In genomic region chr2:90717948-90718347, GRCm38 (mm10) we compare ENCODE assay signal across 30 mouse cellular contexts. TPM values are rescaled to one million over a fixed set of nuclear protein-coding genes. Genes with fewer than 3 reads are reported as not detected.
DNase-seq lines count a peak whose midpoint lies in the region; ATAC-seq and TF ChIP-seq lines count a peak whose summit lies in the region.
"Had no signal": no experiment of that assay in that cellular context is flagged by ENCODE, and none has a peak within 500 bp of the region (broad histone marks: within the 10 kb centered on the region; RNA-seq: fewer than 3 reads in every experiment).

No protein-coding gene starts in this region.

- peak; percentile 69 for DNase-seq in forebrain, embryonic 14.5 days (ENCODE audit: low spot score)
- no peak for DNase-seq in forebrain, embryonic 11.5 days (ENCODE audit: low spot score)
- peak; percentile 21 for DNase-seq in limb, embryonic 14.5 days (ENCODE audit: low spot score)
- no peak for DNase-seq in limb, embryonic 10.5 days (ENCODE audit: low spot score)
- peak; percentile 6 for DNase-seq in Muller cell, postnatal 12 days (ENCODE audit: inconsistent ontology term)
- DNase-seq in brain, embryonic 14.5 days (ENCODE audit: low read depth): peak; percentile 66
- DNase-seq in adrenal gland, postnatal 4 days (ENCODE audit: low spot score in 2 of 2): no peak
- DNase-seq: adrenal gland, adult 8-10 months; adrenal gland, postnatal 25 days; cerebellum, adult 11 months; cerebellum, adult 2 months; cerebellum, adult 9-11 months; cerebellum, postnatal 25 days; gastrocnemius, adult 2 months; gastrocnemius, postnatal 14 days; heart, adult 18-20 months; heart, postnatal 14 days; heart, postnatal 4 days had no signal

- no peak overlapping the region for H3K4me3 ChIP-seq in forebrain, embryonic 14.5 days (ENCODE audit: low read depth, low read length)
- H3K4me3 ChIP-seq in forebrain, embryonic 11.5 days (ENCODE audit: low read depth, low read length): no peak overlapping the region
- H3K4me3 ChIP-seq in limb, embryonic 14.5 days (replicated peaks; ENCODE audit: low read length): no peak overlapping the region
- H3K4me3 ChIP-seq in limb, embryonic 10.5 days: no peak overlapping the region
- H3K4me3 ChIP-seq in midbrain, embryonic 15.5 days: no peak overlapping the region
- H3K4me3 ChIP-seq: embryonic facial prominence, embryonic 10.5 days; embryonic facial prominence, embryonic 13.5 days; erythroblast, embryonic 14.5 days; gastrocnemius, adult 2 months; heart, embryonic 12.5 days; heart, embryonic 15.5 days had no signal

- H3K36me3 ChIP-seq in forebrain, embryonic 14.5 days (ENCODE audit: control insufficient read depth, insufficient read depth, low read length): peaks cover 77% of the 10 kb centered on the region
- H3K36me3 ChIP-seq in forebrain, embryonic 11.5 days (ENCODE audit: control insufficient read depth, insufficient read depth, low read length): no peaks in the 10 kb centered on the region; the same call in 1 of the 2 replicates
- H3K36me3 ChIP-seq in limb, embryonic 14.5 days (ENCODE audit: control insufficient read depth, insufficient read depth, low read length): peaks cover 84% of the 10 kb centered on the region
- H3K36me3 ChIP-seq in limb, embryonic 10.5 days: peaks cover 95% of the 10 kb centered on the region
- H3K36me3 ChIP-seq in midbrain, embryonic 15.5 days (replicated peaks): peaks cover 41% of the 10 kb centered on the region

- H3K4me1 ChIP-seq in forebrain, embryonic 14.5 days (ENCODE audit: control insufficient read depth, insufficient read depth, low read length): no peaks in the 10 kb centered on the region
- H3K4me1 ChIP-seq in forebrain, embryonic 11.5 days (replicated peaks; ENCODE audit: control insufficient read depth, insufficient read depth, low read length): no peaks in the 10 kb centered on the region
- no peaks in the 10 kb centered on the region for H3K4me1 ChIP-seq in limb, embryonic 14.5 days (ENCODE audit: control insufficient read depth, insufficient read depth, low read length)
- H3K4me1 ChIP-seq in limb, embryonic 10.5 days: no peaks in the 10 kb centered on the region
- no peaks in the 10 kb centered on the region for H3K4me1 ChIP-seq in midbrain, embryonic 15.5 days
- H3K4me1 ChIP-seq: embryonic facial prominence, embryonic 10.5 days; embryonic facial prominence, embryonic 13.5 days; heart, embryonic 12.5 days; heart, embryonic 15.5 days had no signal

- no peak overlapping the region for H3K27ac ChIP-seq in forebrain, embryonic 14.5 days (ENCODE audit: low read depth, low read length)
- H3K27ac ChIP-seq in forebrain, embryonic 11.5 days (ENCODE audit: low read depth, low read length): no peak overlapping the region
- no peak overlapping the region for H3K27ac ChIP-seq in limb, embryonic 14.5 days (replicated peaks; ENCODE audit: low read depth, low read length)
- no peak overlapping the region for H3K27ac ChIP-seq in limb, embryonic 10.5 days
- no peak overlapping the region for H3K27ac ChIP-seq in midbrain, embryonic 15.5 days
- H3K27ac ChIP-seq: embryonic facial prominence, embryonic 10.5 days; embryonic facial prominence, embryonic 13.5 days; gastrocnemius, adult 2 months; heart, embryonic 15.5 days; hindbrain, embryonic 14.5 days; hindbrain, postnatal 0 days had no signal

- no peak for TF ChIP-seq CTCF in brain, embryonic 14.5 days (IDR thresholded peaks at IDR 0.05; ENCODE audit: borderline replicate concordance, extremely low read depth, insufficient read depth, insufficient read length)

- H3K9ac ChIP-seq in forebrain, embryonic 14.5 days (ENCODE audit: low read length): no peak overlapping the region
- H3K9ac ChIP-seq in forebrain, embryonic 11.5 days (ENCODE audit: low read length): no peak overlapping the region
- no peak overlapping the region for H3K9ac ChIP-seq in limb, embryonic 14.5 days (ENCODE audit: low read depth, low read length, severe bottlenecking)
- no peak overlapping the region for H3K9ac ChIP-seq in midbrain, embryonic 15.5 days
- H3K9ac ChIP-seq: embryonic facial prominence, embryonic 13.5 days; heart, embryonic 12.5 days; heart, embryonic 15.5 days; hindbrain, embryonic 14.5 days had no signal

- TF ChIP-seq POLR2A in limb, embryonic 14.5 days (IDR thresholded peaks at IDR 0.05; ENCODE audit: borderline replicate concordance, extremely low read depth, insufficient read depth, insufficient read length): no peak
- TF ChIP-seq POLR2A in brain, embryonic 14.5 days (IDR thresholded peaks at IDR 0.05; ENCODE audit: borderline replicate concordance, extremely low read depth, insufficient read depth, insufficient read length, poor library complexity, severe bottlenecking): no peak

- WGBS in forebrain, embryonic 14.5 days: 25% methylated on average over 5 of the region's 5 CpGs
- WGBS in forebrain, embryonic 11.5 days: 78% methylated on average over 5 of the region's 5 CpGs
- 92% methylated on average over 5 of the region's 5 CpGs for WGBS in limb, embryonic 14.5 days
- WGBS in limb, embryonic 10.5 days: 96% methylated on average over 5 of the region's 5 CpGs
- WGBS in midbrain, embryonic 15.5 days: 87% methylated on average over 5 of the region's 5 CpGs

- H3K27me3 ChIP-seq in forebrain, embryonic 14.5 days (replicated peaks; ENCODE audit: control insufficient read depth, insufficient read depth, low read length): no peaks in the 10 kb centered on the region
- no peaks in the 10 kb centered on the region for H3K27me3 ChIP-seq in forebrain, embryonic 11.5 days (ENCODE audit: control insufficient read depth, insufficient read depth, low read length)
- H3K27me3 ChIP-seq in limb, embryonic 14.5 days (ENCODE audit: control insufficient read depth, insufficient read depth, low read length): no peaks in the 10 kb centered on the region
- no peaks in the 10 kb centered on the region for H3K27me3 ChIP-seq in limb, embryonic 10.5 days (ENCODE audit: low read depth, poor library complexity, severe bottlenecking)
- H3K27me3 ChIP-seq in midbrain, embryonic 15.5 days (replicated peaks): no peaks in the 10 kb centered on the region
- H3K27me3 ChIP-seq: embryonic facial prominence, embryonic 13.5 days; heart, embryonic 12.5 days; heart, embryonic 15.5 days had no signal

- ATAC-seq in forebrain, embryonic 14.5 days: peak; percentile 50
- ATAC-seq in forebrain, embryonic 11.5 days (replicated peaks; ENCODE audit: low FRiP score): no peak
- no peak for ATAC-seq in limb, embryonic 14.5 days (ENCODE audit: low FRiP score, low read depth)
- ATAC-seq in midbrain, embryonic 15.5 days (replicated peaks): no peak
- ATAC-seq: activated CD4-positive, CD25-positive, alpha-beta regulatory T cell, adult 4 months; CD4-positive, CD25-positive, alpha-beta regulatory T cell, adult 4 months; hindbrain, postnatal 0 days; inflammation-experienced regulatory T-cells, adult 6 months; intestine, embryonic 16.5 days had no signal

- no peak overlapping the region for H3K4me2 ChIP-seq in forebrain, embryonic 14.5 days (ENCODE audit: low read length)
- H3K4me2 ChIP-seq in forebrain, embryonic 11.5 days (ENCODE audit: low read depth, low read length, severe bottlenecking): no peak overlapping the region
- H3K4me2 ChIP-seq in limb, embryonic 14.5 days (replicated peaks; ENCODE audit: low read depth, low read length, severe bottlenecking): no peak overlapping the region
- H3K4me2 ChIP-seq in midbrain, embryonic 15.5 days: no peak overlapping the region
- H3K4me2 ChIP-seq: embryonic facial prominence, embryonic 13.5 days; heart, embryonic 12.5 days; heart, embryonic 15.5 days; hindbrain, embryonic 14.5 days had no signal

- H3K9me3 ChIP-seq in forebrain, embryonic 14.5 days (replicated peaks; ENCODE audit: control insufficient read depth, low read length): no peaks in the 10 kb centered on the region
- no peaks in the 10 kb centered on the region for H3K9me3 ChIP-seq in forebrain, embryonic 11.5 days (ENCODE audit: control insufficient read depth, low read length)
- no peaks in the 10 kb centered on the region for H3K9me3 ChIP-seq in limb, embryonic 14.5 days (ENCODE audit: control insufficient read depth, low read length)
- no peaks in the 10 kb centered on the region for H3K9me3 ChIP-seq in limb, embryonic 10.5 days (replicated peaks)
- no peaks in the 10 kb centered on the region for H3K9me3 ChIP-seq in midbrain, embryonic 15.5 days
- H3K9me3 ChIP-seq: embryonic facial prominence, embryonic 10.5 days; embryonic facial prominence, embryonic 13.5 days; heart, embryonic 12.5 days; heart, embryonic 15.5 days had no signal

RNA-seq across cellular contexts. Expression of gene Fnbp4, which starts 27.2 kb away (rescaled TPM):
- 48.9 and 70.3 TPM in 2 replicates for polyA plus RNA-seq in forebrain, embryonic 14.5 days (2014; fragmentation: Nextera tagmentation; extraction: Ambion mirVana)
- polyA plus RNA-seq in forebrain, embryonic 11.5 days (2014; fragmentation: Nextera tagmentation; extraction: Ambion mirVana): 137 and 146 TPM in 2 replicates
- 110 and 115 TPM in 2 replicates for polyA plus RNA-seq in limb, embryonic 14.5 days (2012; rRNA removed)
- polyA plus RNA-seq in limb, embryonic 14.5 days (2014; fragmentation: Nextera tagmentation; extraction: Ambion mirVana): 79.5 and 102 TPM in 2 replicates
- 106 and 125 TPM in 2 replicates for polyA plus RNA-seq in limb, embryonic 10.5 days (2016; fragmentation: Nextera tagmentation; extraction: Ambion mirVana)
- polyA plus RNA-seq in brain, embryonic 14.5 days (2012; rRNA removed): 97.7 and 124 TPM in 2 replicates
- total RNA-seq in adrenal gland, postnatal 4 days (2021): 100 to 1,000 TPM; 120 to 121 TPM
- 101 and 116 TPM in 2 replicates for polyA plus RNA-seq in midbrain, embryonic 15.5 days (2015; fragmentation: Nextera tagmentation; extraction: Ambion mirVana)

RNA-seq across cellular contexts. Expression of gene Nup160, which starts 40.9 kb away (rescaled TPM):
- 31.0 and 31.9 TPM in 2 replicates for polyA plus RNA-seq in forebrain, embryonic 14.5 days (2014; fragmentation: Nextera tagmentation; extraction: Ambion mirVana)
- 57.6 and 64.1 TPM in 2 replicates for polyA plus RNA-seq in forebrain, embryonic 11.5 days (2014; fragmentation: Nextera tagmentation; extraction: Ambion mirVana)
- 27.6 and 29.9 TPM in 2 replicates for polyA plus RNA-seq in limb, embryonic 14.5 days (2012; rRNA removed)
- polyA plus RNA-seq in limb, embryonic 14.5 days (2014; fragmentation: Nextera tagmentation; extraction: Ambion mirVana): 42.0 and 43.0 TPM in 2 replicates
- 70.8 and 79.1 TPM in 2 replicates for polyA plus RNA-seq in limb, embryonic 10.5 days (2016; fragmentation: Nextera tagmentation; extraction: Ambion mirVana)
- polyA plus RNA-seq in brain, embryonic 14.5 days (2012; rRNA removed): 23.1 and 24.1 TPM in 2 replicates
- total RNA-seq in adrenal gland, postnatal 4 days (2021): 10 to 100 TPM; 29.4 to 30.9 TPM
- polyA plus RNA-seq in midbrain, embryonic 15.5 days (2015; fragmentation: Nextera tagmentation; extraction: Ambion mirVana): 25.1 and 28.9 TPM in 2 replicates

Comparison
In these comparisons a context has a peak if more than half of its experiments do, and no peak if none do; other contexts are left out.
1. DNase-seq: peak in forebrain, embryonic 14.5 days (single experiment), limb, embryonic 14.5 days (single experiment), Muller cell, postnatal 12 days (single experiment) and brain, embryonic 14.5 days (single experiment); none in forebrain, embryonic 11.5 days (single experiment), limb, embryonic 10.5 days (single experiment) and adrenal gland, postnatal 4 days (0 of 2).